Mouse (Mus musculus): Measurements from ENCODE around the gene Coro1a. TPM values are rescaled to one million over a fixed set of nuclear protein-coding genes. Genes with fewer than 3 reads are reported as not detected.

The Coro1a gene
- total and polyA plus RNA-seq, 2 experiments from 2014 or later = 118 to 121 TPM

GRCm38 (mm10) chr7:126663646-126664045 lies 43.9 kb downstream of the Coro1a start:
- no peak overlapping the region for H3K4me3 ChIP-seq (ENCODE audit: low read depth, low read length)
- peaks cover 25% of the 10 kb centered on the region for H3K36me3 ChIP-seq (ENCODE audit: insufficient read depth)
- no peak overlapping the region for H3K9ac ChIP-seq
- 88% methylated on average over 8 of the region's 8 CpGs for WGBS
- H3K9me3 ChIP-seq (ENCODE audit: low read length) = no peaks in the 10 kb centered on the region
- H3K27ac ChIP-seq (ENCODE audit: low read depth, low read length) = no peak overlapping the region
- H3K27me3 ChIP-seq (ENCODE audit: insufficient read depth, low read length) = no peaks in the 10 kb centered on the region
- ATAC-seq = no peak
- no peaks in the 10 kb centered on the region for H3K4me1 ChIP-seq (ENCODE audit: insufficient read depth)
- no peak for DNase-seq
- H3K4me2 ChIP-seq (ENCODE audit: low read depth) = no peak overlapping the region
- no peak for TF ChIP-seq CTCF (IDR thresholded peaks at IDR 0.05; ENCODE audit: low read depth)

GRCm38 (mm10) chr7:126659771-126660170 lies 47.8 kb downstream of the Coro1a start:
- ATAC-seq = no peak
- H3K9ac ChIP-seq = no peak overlapping the region
- H3K4me3 ChIP-seq (ENCODE audit: low read depth, low read length) = no peak overlapping the region
- no peak for TF ChIP-seq CTCF (IDR thresholded peaks at IDR 0.05; ENCODE audit: low read depth)
- H3K27ac ChIP-seq (ENCODE audit: low read depth, low read length) = no peak overlapping the region
- 90% methylated on average over 3 of the region's 3 CpGs for WGBS
- DNase-seq = no peak
- H3K4me2 ChIP-seq (ENCODE audit: low read depth) = no peak overlapping the region
- H3K27me3 ChIP-seq (ENCODE audit: insufficient read depth, low read length) = no peaks in the 10 kb centered on the region
- peaks cover 12% of the 10 kb centered on the region for H3K36me3 ChIP-seq (ENCODE audit: insufficient read depth)
- no peaks in the 10 kb centered on the region for H3K9me3 ChIP-seq (ENCODE audit: low read length)
- no peaks in the 10 kb centered on the region for H3K4me1 ChIP-seq (ENCODE audit: insufficient read depth)

GRCm38 (mm10) chr7:126657522-126657921 lies 50.1 kb downstream of the Coro1a start:
- no peak for TF ChIP-seq CTCF (IDR thresholded peaks at IDR 0.05; ENCODE audit: low read depth)
- 81% methylated on average over 1 of the region's 1 CpGs for WGBS
- Histone ChIP-seq H3K27ac (ENCODE audit: low read depth, low read length) (no peak overlapping the region), H3K27me3 (ENCODE audit: insufficient read depth, low read length) (no peaks in the 10 kb centered on the region), H3K4me1 (ENCODE audit: insufficient read depth) (no peaks in the 10 kb centered on the region), H3K4me3 (ENCODE audit: low read depth, low read length) (no peak overlapping the region), H3K36me3 (ENCODE audit: insufficient read depth) (0 out of 2 replicates have a peak, but pooled peaks cover 2% of the 10 kb centered on the region), H3K9me3 (ENCODE audit: low read length) (no peaks in the 10 kb centered on the region), H3K9ac (no peak overlapping the region), H3K4me2 (ENCODE audit: low read depth) (no peak overlapping the region)
- ATAC-seq (no peak), DNase-seq (no peak)

- Histone ChIP-seq H3K4me2 (ENCODE audit: low read depth) (no peak overlapping the region), H3K36me3 (ENCODE audit: insufficient read depth) (no peaks in the 10 kb centered on the region), H3K27ac (ENCODE audit: low read depth, low read length) (no peak overlapping the region), H3K4me3 (ENCODE audit: low read depth, low read length) (no peak overlapping the region), H3K9me3 (ENCODE audit: low read length) (no peaks in the 10 kb centered on the region), H3K9ac (no peak overlapping the region), H3K27me3 (ENCODE audit: insufficient read depth, low read length) (no peaks in the 10 kb centered on the region), H3K4me1 (ENCODE audit: insufficient read depth) (no peaks in the 10 kb centered on the region)
- TF ChIP-seq CTCF (IDR thresholded peaks at IDR 0.05; ENCODE audit: low read depth) = no peak
- no peak for ATAC-seq
- no peak for DNase-seq
- WGBS = 91% methylated on average over 3 of the region's 3 CpGs
Observed at GRCm38 (mm10) chr7:126655695-126656094, 51.9 kb downstream of the Coro1a start.

GRCm38 (mm10) chr7:126653991-126654390 lies 53.6 kb downstream of the Coro1a start:
- no peak overlapping the region for H3K4me3 ChIP-seq (ENCODE audit: low read depth, low read length)
- no peak for TF ChIP-seq CTCF (IDR thresholded peaks at IDR 0.05; ENCODE audit: low read depth)
- H3K36me3 ChIP-seq (ENCODE audit: insufficient read depth) = no peaks in the 10 kb centered on the region
- ATAC-seq = no peak
- no peaks in the 10 kb centered on the region for H3K9me3 ChIP-seq (ENCODE audit: low read length)
- peaks cover 4% of the 10 kb centered on the region; the same call in 1 of the 2 replicates for H3K4me1 ChIP-seq (ENCODE audit: insufficient read depth)
- H3K27ac ChIP-seq (ENCODE audit: low read depth, low read length) = no peak overlapping the region
- no peak overlapping the region for H3K4me2 ChIP-seq (ENCODE audit: low read depth)
- H3K9ac ChIP-seq = no peak overlapping the region
- no peak for DNase-seq
- WGBS = 89% methylated on average over 2 of the region's 2 CpGs
- no peaks in the 10 kb centered on the region for H3K27me3 ChIP-seq (ENCODE audit: insufficient read depth, low read length)

- WGBS = 92% methylated on average over 2 of the region's 2 CpGs
- Histone ChIP-seq H3K27ac (ENCODE audit: low read depth, low read length) (no peak overlapping the region), H3K9me3 (ENCODE audit: low read length) (no peaks in the 10 kb centered on the region), H3K27me3 (ENCODE audit: insufficient read depth, low read length) (no peaks in the 10 kb centered on the region), H3K4me3 (ENCODE audit: low read depth, low read length) (no peak overlapping the region), H3K9ac (no peak overlapping the region), H3K4me1 (ENCODE audit: insufficient read depth) (peaks cover 4% of the 10 kb centered on the region; the same call in 1 of the 2 replicates), H3K36me3 (ENCODE audit: insufficient read depth) (no peaks in the 10 kb centered on the region), H3K4me2 (ENCODE audit: low read depth) (no peak overlapping the region)
- TF ChIP-seq CTCF (IDR thresholded peaks at IDR 0.05; ENCODE audit: low read depth) = no peak
- DNase-seq = no peak
- ATAC-seq = no peak
Observed at GRCm38 (mm10) chr7:126650852-126651251, 56.7 kb downstream of the Coro1a start.

Other genes with a start within 250 kb of the Coro1a start
- 0.24 and 0.54 TPM in 2 replicates for gene Atp2a1, start 244.7 kb downstream of the Coro1a start, total RNA-seq (2014; rRNA removed)
- 0.10 and 0.45 TPM in 2 replicates for gene Atp2a1, start 244.7 kb downstream of the Coro1a start, polyA plus RNA-seq (2015; fragmentation: Nextera tagmentation; extraction: Ambion mirVana)
- gene Sh2b1, start 232.4 kb downstream of the Coro1a start, total RNA-seq (2014; rRNA removed) = 31.0 and 35.4 TPM in 2 replicates
- 66.0 and 70.4 TPM in 2 replicates for gene Sh2b1, start 232.4 kb downstream of the Coro1a start, polyA plus RNA-seq (2015; fragmentation: Nextera tagmentation; extraction: Ambion mirVana)
- gene Tufm, start 220.4 kb downstream of the Coro1a start, total RNA-seq (2014; rRNA removed) = 75.9 and 76.5 TPM in 2 replicates
- 97.6 and 102 TPM in 2 replicates for gene Tufm, start 220.4 kb downstream of the Coro1a start, polyA plus RNA-seq (2015; fragmentation: Nextera tagmentation; extraction: Ambion mirVana)
- gene Atxn2l, start 204.3 kb downstream of the Coro1a start, total RNA-seq (2014; rRNA removed) = 60.5 and 89.0 TPM in 2 replicates
- 39.5 and 56.8 TPM in 2 replicates for gene Atxn2l, start 204.3 kb downstream of the Coro1a start, polyA plus RNA-seq (2015; fragmentation: Nextera tagmentation; extraction: Ambion mirVana)
- 113 and 137 TPM in 2 replicates for gene Eif3c, start 141.4 kb downstream of the Coro1a start, total RNA-seq (2014; rRNA removed)
- 200 and 205 TPM in 2 replicates for gene Eif3c, start 141.4 kb downstream of the Coro1a start, polyA plus RNA-seq (2015; fragmentation: Nextera tagmentation; extraction: Ambion mirVana)
- 0.08 and 0.33 TPM in 2 replicates for gene Apobr, start 122.8 kb downstream of the Coro1a start, total RNA-seq (2014; rRNA removed)
- 0.16 and 0.39 TPM in 2 replicates for gene Apobr, start 122.8 kb downstream of the Coro1a start, polyA plus RNA-seq (2015; fragmentation: Nextera tagmentation; extraction: Ambion mirVana)
- 26.9 and 29.0 TPM in 2 replicates for gene Cln3, start 122.0 kb downstream of the Coro1a start, total RNA-seq (2014; rRNA removed)
- gene Cln3, start 122.0 kb downstream of the Coro1a start, polyA plus RNA-seq (2015; fragmentation: Nextera tagmentation; extraction: Ambion mirVana) = 22.1 and 23.8 TPM in 2 replicates
- not detected in 2 replicates for gene Il27, start 112.8 kb downstream of the Coro1a start, total RNA-seq (2014; rRNA removed)
- not detected in 2 replicates for gene Il27, start 112.8 kb downstream of the Coro1a start, polyA plus RNA-seq (2015; fragmentation: Nextera tagmentation; extraction: Ambion mirVana)
- 4.8 and 7.3 TPM in 2 replicates for gene Nupr1, start 76.9 kb downstream of the Coro1a start, total RNA-seq (2014; rRNA removed)
- gene Nupr1, start 76.9 kb downstream of the Coro1a start, polyA plus RNA-seq (2015; fragmentation: Nextera tagmentation; extraction: Ambion mirVana) = 15.5 and 18.0 TPM in 2 replicates
- gene Sgf29, start 58.5 kb downstream of the Coro1a start, total RNA-seq (2014; rRNA removed) = 22.8 and 37.1 TPM in 2 replicates
- 59.6 and 62.3 TPM in 2 replicates for gene Sgf29, start 58.5 kb downstream of the Coro1a start, polyA plus RNA-seq (2015; fragmentation: Nextera tagmentation; extraction: Ambion mirVana)
- 15.8 and 22.8 TPM in 2 replicates for gene Sult1a1, start 31.4 kb downstream of the Coro1a start, total RNA-seq (2014; rRNA removed)
- gene Sult1a1, start 31.4 kb downstream of the Coro1a start, polyA plus RNA-seq (2015; fragmentation: Nextera tagmentation; extraction: Ambion mirVana) = 15.4 and 16.0 TPM in 2 replicates
- 66.9 and 115 TPM in 2 replicates for gene Bola2, start 12.4 kb downstream of the Coro1a start, total RNA-seq (2014; rRNA removed)
- gene Bola2, start 12.4 kb downstream of the Coro1a start, polyA plus RNA-seq (2015; fragmentation: Nextera tagmentation; extraction: Ambion mirVana) = 139 and 205 TPM in 2 replicates
- gene Slx1b, start 12.0 kb downstream of the Coro1a start, total RNA-seq (2014; rRNA removed) = 15.8 and 17.9 TPM in 2 replicates
- 7.5 and 10.1 TPM in 2 replicates for gene Slx1b, start 12.0 kb downstream of the Coro1a start, polyA plus RNA-seq (2015; fragmentation: Nextera tagmentation; extraction: Ambion mirVana)
- 108 and 131 TPM in 2 replicates for gene Mapk3, start 51.8 kb upstream of the Coro1a start, total RNA-seq (2014; rRNA removed)
- gene Mapk3, start 51.8 kb upstream of the Coro1a start, polyA plus RNA-seq (2015; fragmentation: Nextera tagmentation; extraction: Ambion mirVana) = 118 and 133 TPM in 2 replicates
- 1.2 and 2.5 TPM in 2 replicates for gene Gdpd3, start 58.5 kb upstream of the Coro1a start, total RNA-seq (2014; rRNA removed)
- gene Gdpd3, start 58.5 kb upstream of the Coro1a start, polyA plus RNA-seq (2015; fragmentation: Nextera tagmentation; extraction: Ambion mirVana) = 0.93 and 0.97 TPM in 2 replicates
- gene Ypel3, start 69.2 kb upstream of the Coro1a start, total RNA-seq (2014; rRNA removed) = 162 and 237 TPM in 2 replicates
- 223 and 250 TPM in 2 replicates for gene Ypel3, start 69.2 kb upstream of the Coro1a start, polyA plus RNA-seq (2015; fragmentation: Nextera tagmentation; extraction: Ambion mirVana)
- 0.31 and 0.38 TPM in 2 replicates for gene Tbx6, start 73.7 kb upstream of the Coro1a start, total RNA-seq (2014; rRNA removed)
- gene Tbx6, start 73.7 kb upstream of the Coro1a start, polyA plus RNA-seq (2015; fragmentation: Nextera tagmentation; extraction: Ambion mirVana) = 0.10 and 0.11 TPM in 2 replicates
- 114 and 119 TPM in 2 replicates for gene Ppp4c, start 84.7 kb upstream of the Coro1a start, total RNA-seq (2014; rRNA removed)
- 161 and 172 TPM in 2 replicates for gene Ppp4c, start 84.7 kb upstream of the Coro1a start, polyA plus RNA-seq (2015; fragmentation: Nextera tagmentation; extraction: Ambion mirVana)
- gene Fam57b, start 89.9 kb upstream of the Coro1a start, total RNA-seq (2014; rRNA removed) = 33.2 and 34.4 TPM in 2 replicates
- 39.0 and 42.6 TPM in 2 replicates for gene Fam57b, start 89.9 kb upstream of the Coro1a start, polyA plus RNA-seq (2015; fragmentation: Nextera tagmentation; extraction: Ambion mirVana)
- gene 4930451I11Rik, start 123.9 kb upstream of the Coro1a start, total RNA-seq (2014; rRNA removed) = not detected in 2 replicates
- 0.62 TPM in 1 of 2 replicates, not detected in the other for gene 4930451I11Rik, start 123.9 kb upstream of the Coro1a start, polyA plus RNA-seq (2015; fragmentation: Nextera tagmentation; extraction: Ambion mirVana)
- 35.7 and 148 TPM in 2 replicates for gene Doc2a, start 139.6 kb upstream of the Coro1a start, total RNA-seq (2014; rRNA removed)
- 31.5 and 32.5 TPM in 2 replicates for gene Doc2a, start 139.6 kb upstream of the Coro1a start, polyA plus RNA-seq (2015; fragmentation: Nextera tagmentation; extraction: Ambion mirVana)
- 11.7 and 21.3 TPM in 2 replicates for gene Hirip3, start 154.2 kb upstream of the Coro1a start, total RNA-seq (2014; rRNA removed)
- gene Hirip3, start 154.2 kb upstream of the Coro1a start, polyA plus RNA-seq (2015; fragmentation: Nextera tagmentation; extraction: Ambion mirVana) = 9.9 and 19.5 TPM in 2 replicates
- 62.8 and 69.9 TPM in 2 replicates for gene Ino80e, start 154.6 kb upstream of the Coro1a start, total RNA-seq (2014; rRNA removed)
- 102 and 107 TPM in 2 replicates for gene Ino80e, start 154.6 kb upstream of the Coro1a start, polyA plus RNA-seq (2015; fragmentation: Nextera tagmentation; extraction: Ambion mirVana)
- gene Taok2, start 176.9 kb upstream of the Coro1a start, total RNA-seq (2014; rRNA removed) = 100 and 110 TPM in 2 replicates
- gene Taok2, start 176.9 kb upstream of the Coro1a start, polyA plus RNA-seq (2015; fragmentation: Nextera tagmentation; extraction: Ambion mirVana) = 30.5 and 42.6 TPM in 2 replicates
- gene Tmem219, start 215.1 kb upstream of the Coro1a start, total RNA-seq (2014; rRNA removed) = 22.8 and 23.8 TPM in 2 replicates
- 44.7 and 45.4 TPM in 2 replicates for gene Tmem219, start 215.1 kb upstream of the Coro1a start, polyA plus RNA-seq (2015; fragmentation: Nextera tagmentation; extraction: Ambion mirVana)
- 140 and 142 TPM in 2 replicates for gene Kctd13, start 221.1 kb upstream of the Coro1a start, total RNA-seq (2014; rRNA removed)
- 218 and 222 TPM in 2 replicates for gene Kctd13, start 221.1 kb upstream of the Coro1a start, polyA plus RNA-seq (2015; fragmentation: Nextera tagmentation; extraction: Ambion mirVana)
- 14.3 and 37.2 TPM in 2 replicates for gene Asphd1, start 241.8 kb upstream of the Coro1a start, total RNA-seq (2014; rRNA removed)
- gene Asphd1, start 241.8 kb upstream of the Coro1a start, polyA plus RNA-seq (2015; fragmentation: Nextera tagmentation; extraction: Ambion mirVana) = 10.3 and 13.6 TPM in 2 replicates
- gene Sez6l2, start 242.8 kb upstream of the Coro1a start, total RNA-seq (2014; rRNA removed) = 104 and 160 TPM in 2 replicates
- gene Sez6l2, start 242.8 kb upstream of the Coro1a start, polyA plus RNA-seq (2015; fragmentation: Nextera tagmentation; extraction: Ambion mirVana) = 38.3 and 45.3 TPM in 2 replicates